Mouse (Mus musculus): ENCODE data around the gene Itga9. TPM values are rescaled to one million over a fixed set of nuclear protein-coding genes. Genes with fewer than 3 reads are reported as not detected.

Itga9 gene
- polyA plus RNA-seq, 1 experiment from 2014 or later, result 1.6 TPM

- Histone ChIP-seq H3K9ac (replicated peaks) (no peak overlapping the region), H3K27me3 (no peaks in the 10 kb centered on the region), H3K4me1 (peaks cover 8% of the 10 kb centered on the region; the same call in 1 of the 2 replicates), H3K36me3 (no peaks in the 10 kb centered on the region), H3K4me3 (no peak overlapping the region), H3K4me2 (replicated peaks) (no peak overlapping the region), H3K27ac (replicated peaks) (no peak overlapping the region), H3K9me3 (no peaks in the 10 kb centered on the region)
- no peak for ATAC-seq (replicated peaks)
- 78% methylated on average over 10 of the region's 10 CpGs for whole genome bisulfite sequencing
Measured at GRCm38 (mm10) chr9:118678759-118679158, 72.3 kb downstream of the Itga9 start.

- H3K4me2 ChIP-seq (replicated peaks), result no peak overlapping the region
- no peak for ATAC-seq (replicated peaks)
- peaks cover 8% of the 10 kb centered on the region; the same call in 1 of the 2 replicates for H3K4me1 ChIP-seq
- no peaks in the 10 kb centered on the region for H3K9me3 ChIP-seq
- H3K27me3 ChIP-seq, result no peaks in the 10 kb centered on the region
- no peaks in the 10 kb centered on the region for H3K36me3 ChIP-seq
- WGBS, result 91% methylated on average over 6 of the region's 6 CpGs
- H3K4me3 ChIP-seq, result no peak overlapping the region
- no peak overlapping the region for H3K27ac ChIP-seq (replicated peaks)
- H3K9ac ChIP-seq (replicated peaks), result no peak overlapping the region
Measured at GRCm38 (mm10) chr9:118681506-118681905, 75.0 kb downstream of the Itga9 start.

GRCm38 (mm10) chr9:118682154-118682553 lies 75.7 kb downstream of the Itga9 start:
- H3K27ac ChIP-seq (replicated peaks), result no peak overlapping the region
- H3K4me1 ChIP-seq, result peaks cover 5% of the 10 kb centered on the region; the same call in 1 of the 2 replicates
- H3K36me3 ChIP-seq, result no peaks in the 10 kb centered on the region
- no peak overlapping the region for H3K9ac ChIP-seq (replicated peaks)
- 82% methylated on average over 8 of the region's 8 CpGs for WGBS
- H3K4me2 ChIP-seq (replicated peaks), result no peak overlapping the region
- H3K9me3 ChIP-seq, result no peaks in the 10 kb centered on the region
- no peaks in the 10 kb centered on the region for H3K27me3 ChIP-seq
- ATAC-seq (replicated peaks), result no peak
- H3K4me3 ChIP-seq, result no peak overlapping the region

- Histone ChIP-seq H3K27ac (replicated peaks) (no peak overlapping the region), H3K9ac (replicated peaks) (no peak overlapping the region), H3K36me3 (no peaks in the 10 kb centered on the region), H3K4me1 (peaks cover 1% of the 10 kb centered on the region; the same call in 1 of the 2 replicates), H3K27me3 (no peaks in the 10 kb centered on the region), H3K4me2 (replicated peaks) (no peak overlapping the region), H3K4me3 (no peak overlapping the region), H3K9me3 (no peaks in the 10 kb centered on the region)
- ATAC-seq (replicated peaks), result no peak
- 93% methylated on average over 7 of the region's 7 CpGs for WGBS
Measured at GRCm38 (mm10) chr9:118683507-118683906, 77.0 kb downstream of the Itga9 start.

DNA sequence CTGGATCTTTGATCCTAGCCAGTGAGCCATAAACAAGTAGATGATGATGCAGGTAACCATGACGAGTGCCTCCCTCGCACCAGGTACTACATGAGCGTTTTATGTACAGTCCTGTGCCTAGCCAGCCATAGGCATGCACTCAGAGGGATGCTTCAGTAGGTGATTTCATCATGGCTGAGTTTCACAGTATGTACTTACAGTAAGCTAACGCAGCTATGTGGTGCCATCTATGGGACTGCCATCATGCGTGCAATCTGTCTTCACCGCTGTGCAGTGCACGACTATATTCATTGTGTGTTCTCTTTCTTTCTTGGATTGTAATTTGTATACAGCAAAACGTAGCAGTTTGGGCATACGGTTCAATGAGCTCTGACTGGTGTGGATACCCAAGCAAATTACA lies 77.9 kb downstream of the Itga9 start:
- Histone ChIP-seq H3K9ac (replicated peaks) (no peak overlapping the region), H3K9me3 (no peaks in the 10 kb centered on the region), H3K4me3 (no peak overlapping the region), H3K36me3 (no peaks in the 10 kb centered on the region), H3K4me1 (peaks cover 7% of the 10 kb centered on the region; the same call in 1 of the 2 replicates), H3K27me3 (no peaks in the 10 kb centered on the region), H3K27ac (replicated peaks) (no peak overlapping the region), H3K4me2 (replicated peaks) (no peak overlapping the region)
- WGBS, result 93% methylated on average over 9 of the region's 9 CpGs
- ATAC-seq (replicated peaks), result 0 out of 2 replicates have a peak, but pooled peaks have one; percentile 29

- Histone ChIP-seq H3K9me3 (no peaks in the 10 kb centered on the region), H3K27me3 (no peaks in the 10 kb centered on the region), H3K4me1 (peaks cover 7% of the 10 kb centered on the region; the same call in 1 of the 2 replicates), H3K4me2 (replicated peaks) (no peak overlapping the region), H3K36me3 (no peaks in the 10 kb centered on the region), H3K9ac (replicated peaks) (no peak overlapping the region), H3K27ac (replicated peaks) (no peak overlapping the region), H3K4me3 (no peak overlapping the region)
- ATAC-seq (replicated peaks), result no peak
- WGBS, result 86% methylated on average over 9 of the region's 9 CpGs
Measured at GRCm38 (mm10) chr9:118686166-118686961, 79.9 kb downstream of the Itga9 start.

GRCm38 (mm10) chr9:118688248-118688647 lies 81.8 kb downstream of the Itga9 start:
- Histone ChIP-seq H3K4me3 (no peak overlapping the region), H3K36me3 (no peaks in the 10 kb centered on the region), H3K27ac (replicated peaks) (no peak overlapping the region), H3K4me2 (replicated peaks) (no peak overlapping the region), H3K9ac (replicated peaks) (no peak overlapping the region), H3K4me1 (peaks cover 7% of the 10 kb centered on the region; the same call in 1 of the 2 replicates), H3K9me3 (no peaks in the 10 kb centered on the region), H3K27me3 (no peaks in the 10 kb centered on the region)
- no peak for ATAC-seq (replicated peaks)
- WGBS, result 84% methylated on average over 4 of the region's 4 CpGs

DNA sequence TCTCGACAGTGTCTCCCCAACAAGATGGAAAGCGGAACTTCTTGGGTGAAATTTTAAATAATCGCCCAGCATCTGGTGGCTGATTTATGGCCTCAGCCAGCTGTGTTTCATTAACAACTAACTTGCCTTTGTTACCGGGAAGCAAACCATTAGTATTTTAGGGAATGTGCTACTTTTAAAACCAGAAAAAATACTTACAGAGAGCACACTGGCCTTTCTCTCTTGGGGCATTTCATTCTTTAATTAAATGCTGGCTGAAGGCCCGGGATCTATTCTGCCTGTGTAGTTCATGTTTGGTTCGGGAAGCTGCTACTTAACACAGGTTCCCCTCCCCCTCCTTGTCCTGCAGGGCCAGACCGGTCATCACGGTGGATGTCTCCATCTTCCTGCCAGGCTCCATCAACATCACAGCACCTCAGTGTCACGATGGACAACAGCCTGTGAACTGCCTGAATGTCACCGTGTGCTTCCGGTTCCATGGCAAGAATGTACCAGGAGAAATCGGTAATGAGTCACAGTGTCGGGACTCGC lies 82.5 kb downstream of the Itga9 start:
- no peaks in the 10 kb centered on the region for H3K27me3 ChIP-seq
- H3K9me3 ChIP-seq, result no peaks in the 10 kb centered on the region
- H3K4me2 ChIP-seq (replicated peaks), result no peak overlapping the region
- no peak overlapping the region for H3K4me3 ChIP-seq
- no peak overlapping the region for H3K27ac ChIP-seq (replicated peaks)
- H3K4me1 ChIP-seq, result peaks cover 10% of the 10 kb centered on the region; the same call in 1 of the 2 replicates
- no peak for ATAC-seq (replicated peaks)
- H3K36me3 ChIP-seq, result no peaks in the 10 kb centered on the region
- 57% methylated on average over 14 of the region's 14 CpGs for WGBS
- H3K9ac ChIP-seq (replicated peaks), result no peak overlapping the region

DNA sequence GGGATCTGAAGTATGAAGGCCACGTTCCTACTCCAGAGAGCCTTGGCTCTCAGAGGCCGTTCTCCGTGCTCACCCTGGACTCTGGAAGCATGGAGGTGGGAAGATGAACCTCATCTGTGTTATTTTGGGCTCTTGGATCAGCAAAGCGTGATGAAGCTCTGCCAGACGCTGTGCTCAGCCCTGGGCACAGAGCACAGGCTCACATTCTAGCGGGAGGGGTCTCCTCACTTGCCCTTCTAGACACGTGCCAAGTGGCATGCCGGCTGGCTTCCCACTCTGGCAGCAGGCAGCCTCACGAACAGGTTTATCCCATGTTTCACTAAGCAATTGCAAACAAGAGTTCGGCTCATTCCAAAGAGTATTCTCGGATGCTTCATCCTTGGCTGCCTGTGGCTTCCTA lies 86.8 kb downstream of the Itga9 start:
- Histone ChIP-seq H3K27ac (replicated peaks) (no peak overlapping the region), H3K4me2 (replicated peaks) (no peak overlapping the region), H3K4me1 (peaks cover 10% of the 10 kb centered on the region; the same call in 1 of the 2 replicates), H3K27me3 (no peaks in the 10 kb centered on the region), H3K4me3 (no peak overlapping the region), H3K36me3 (no peaks in the 10 kb centered on the region), H3K9me3 (no peaks in the 10 kb centered on the region), H3K9ac (replicated peaks) (no peak overlapping the region)
- WGBS, result 70% methylated on average over 11 of the region's 11 CpGs
- ATAC-seq (replicated peaks), result peak; percentile 67; the same call in 1 of the 2 replicates

- no peak overlapping the region for H3K4me2 ChIP-seq (replicated peaks)
- no peak overlapping the region for H3K4me3 ChIP-seq
- no peak overlapping the region for H3K27ac ChIP-seq (replicated peaks)
- H3K4me1 ChIP-seq, result peaks cover 3% of the 10 kb centered on the region; the same call in 1 of the 2 replicates
- no peaks in the 10 kb centered on the region for H3K27me3 ChIP-seq
- no peaks in the 10 kb centered on the region for H3K9me3 ChIP-seq
- WGBS, result 68% methylated on average over 8 of the region's 8 CpGs
- no peak for ATAC-seq (replicated peaks)
- no peak overlapping the region for H3K9ac ChIP-seq (replicated peaks)
- H3K36me3 ChIP-seq, result no peaks in the 10 kb centered on the region
Measured at GRCm38 (mm10) chr9:118694420-118694825, 87.9 kb downstream of the Itga9 start.

GRCm38 (mm10) chr9:118698191-118698590 lies 91.7 kb downstream of the Itga9 start:
- 80% methylated on average over 8 of the region's 8 CpGs for WGBS
- no peak for ATAC-seq (replicated peaks)
- H3K4me3 ChIP-seq, result no peak overlapping the region

DNA sequence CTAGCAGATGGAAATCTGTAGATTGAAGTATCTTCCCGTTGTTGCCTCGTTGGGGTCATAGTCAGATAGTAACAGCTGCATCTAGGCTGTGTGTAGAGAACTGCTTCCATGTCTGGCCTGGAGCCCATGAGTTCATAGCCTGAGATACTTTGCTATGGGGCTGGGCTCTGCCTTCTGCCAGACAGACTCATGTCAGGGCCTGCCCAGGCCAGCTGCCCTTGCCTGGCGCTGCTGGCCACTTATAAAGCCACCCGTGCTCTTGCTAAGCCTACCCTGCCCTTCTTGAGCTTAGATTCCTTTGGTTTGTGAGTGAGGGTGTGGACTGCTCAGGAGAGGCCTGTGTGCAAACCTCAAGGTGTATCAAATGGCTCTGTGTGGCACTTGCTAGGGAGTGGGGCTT lies 93.2 kb downstream of the Itga9 start:
- H3K9ac ChIP-seq (replicated peaks), result no peak overlapping the region
- H3K27me3 ChIP-seq, result no peaks in the 10 kb centered on the region
- ATAC-seq (replicated peaks), result no peak
- 91% methylated on average over 4 of the region's 4 CpGs for WGBS
- no peak overlapping the region for H3K4me2 ChIP-seq (replicated peaks)
- no peaks in the 10 kb centered on the region for H3K9me3 ChIP-seq
- no peak overlapping the region for H3K27ac ChIP-seq (replicated peaks)
- H3K4me3 ChIP-seq, result no peak overlapping the region
- H3K4me1 ChIP-seq, result no peaks in the 10 kb centered on the region
- no peaks in the 10 kb centered on the region for H3K36me3 ChIP-seq

More at GRCm38 (mm10) chr9:118698191-118698590, 91.7 kb downstream of the Itga9 start:
- Histone ChIP-seq H3K36me3 (no peaks in the 10 kb centered on the region), H3K9ac (replicated peaks) (no peak overlapping the region), H3K27me3 (no peaks in the 10 kb centered on the region), H3K4me1 (peaks cover 3% of the 10 kb centered on the region; the same call in 1 of the 2 replicates), H3K27ac (replicated peaks) (no peak overlapping the region), H3K4me2 (replicated peaks) (no peak overlapping the region), H3K9me3 (no peaks in the 10 kb centered on the region)

Measured in forebrain, embryonic 15.5 days (tissue).